Mouse (Mus musculus): ENCODE data around the gene Pkp1. TPM values are rescaled to one million over a fixed set of nuclear protein-coding genes. Genes with fewer than 3 reads are reported as not detected.

Pkp1 gene
- polyA plus RNA-seq, 1 experiment from 2014 or later, result 0.43 TPM

- no peak for DNase-seq (ENCODE audit: low spot score)
- no peaks in the 10 kb centered on the region; the same call in 1 of the 2 replicates for H3K27me3 ChIP-seq (ENCODE audit: control insufficient read depth, insufficient read depth, low read length)
- no peaks in the 10 kb centered on the region for H3K4me1 ChIP-seq (ENCODE audit: control insufficient read depth, insufficient read depth, low read length)
- no peaks in the 10 kb centered on the region for H3K36me3 ChIP-seq (replicated peaks; ENCODE audit: control insufficient read depth, insufficient read depth, low read depth, low read length)
- ATAC-seq (replicated peaks; ENCODE audit: insufficient number of reproducible peaks, low FRiP score, low TSS enrichment, low read depth), result no peak
- no peaks in the 10 kb centered on the region for H3K9me3 ChIP-seq (replicated peaks; ENCODE audit: control insufficient read depth, low read length)
- H3K27ac ChIP-seq (replicated peaks; ENCODE audit: low read depth, low read length), result no peak overlapping the region
- H3K4me2 ChIP-seq (ENCODE audit: low read depth, low read length), result no peak overlapping the region
- no peak overlapping the region for H3K9ac ChIP-seq (replicated peaks; ENCODE audit: low read length)
- 66% methylated on average over 5 of the region's 5 CpGs for WGBS
- no peak overlapping the region for H3K4me3 ChIP-seq (ENCODE audit: low read depth, low read length)
Measured at GRCm38 (mm10) chr1:135861091-135861490, 57.9 kb downstream of the Pkp1 start.

GRCm38 (mm10) chr1:135858533-135858932 is 60.5 kb downstream of the Pkp1 start:
- Histone ChIP-seq H3K9ac (replicated peaks; ENCODE audit: low read length) (no peak overlapping the region), H3K4me2 (ENCODE audit: low read depth, low read length) (no peak overlapping the region), H3K4me1 (ENCODE audit: control insufficient read depth, insufficient read depth, low read length) (no peaks in the 10 kb centered on the region), H3K27ac (replicated peaks; ENCODE audit: low read depth, low read length) (no peak overlapping the region), H3K9me3 (replicated peaks; ENCODE audit: control insufficient read depth, low read length) (no peaks in the 10 kb centered on the region), H3K4me3 (ENCODE audit: low read depth, low read length) (no peak overlapping the region), H3K36me3 (replicated peaks; ENCODE audit: control insufficient read depth, insufficient read depth, low read depth, low read length) (no peaks in the 10 kb centered on the region), H3K27me3 (ENCODE audit: control insufficient read depth, insufficient read depth, low read length) (no peaks in the 10 kb centered on the region; the same call in 1 of the 2 replicates)
- WGBS, result 89% methylated on average over 7 of the region's 7 CpGs
- DNase-seq (ENCODE audit: low spot score), result no peak
- ATAC-seq (replicated peaks; ENCODE audit: insufficient number of reproducible peaks, low FRiP score, low TSS enrichment, low read depth), result no peak

DNA sequence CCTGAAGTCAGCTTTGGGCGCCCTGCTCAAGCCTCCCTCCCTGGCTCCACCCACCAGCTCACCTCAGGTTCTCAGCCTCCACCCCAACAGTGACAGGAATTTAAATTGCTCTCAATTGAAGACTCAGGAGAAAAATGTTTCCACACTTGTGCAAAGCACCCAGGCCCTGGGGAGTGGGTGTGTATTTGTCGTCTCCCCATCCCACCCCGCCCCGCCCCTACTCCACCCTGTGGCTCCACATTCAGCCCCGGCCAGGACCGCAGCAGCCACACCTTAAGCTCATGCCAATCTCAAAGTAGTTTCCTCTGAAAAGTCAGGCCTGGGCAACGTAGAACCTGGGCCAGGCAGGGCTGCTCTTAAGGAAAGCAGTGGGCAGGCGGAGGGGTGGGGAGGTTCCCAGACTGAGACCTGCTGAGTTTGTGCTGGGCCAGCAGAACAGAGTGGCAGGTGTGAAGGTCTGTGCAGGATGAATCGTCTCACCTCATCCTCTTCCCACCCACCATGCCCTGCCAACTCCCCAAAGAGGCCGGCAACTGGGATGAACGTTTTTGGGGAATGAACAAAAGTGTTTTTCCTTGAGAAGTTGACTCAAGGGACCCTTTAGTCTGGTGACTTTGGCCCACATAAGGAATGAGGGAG is 61.8 kb downstream of the Pkp1 start:
- Histone ChIP-seq H3K4me1 (ENCODE audit: control insufficient read depth, insufficient read depth, low read length) (no peaks in the 10 kb centered on the region), H3K4me2 (ENCODE audit: low read depth, low read length) (no peak overlapping the region), H3K36me3 (replicated peaks; ENCODE audit: control insufficient read depth, insufficient read depth, low read depth, low read length) (no peaks in the 10 kb centered on the region), H3K9ac (replicated peaks; ENCODE audit: low read length) (no peak overlapping the region), H3K27me3 (ENCODE audit: control insufficient read depth, insufficient read depth, low read length) (no peaks in the 10 kb centered on the region), H3K27ac (replicated peaks; ENCODE audit: low read depth, low read length) (no peak overlapping the region), H3K9me3 (replicated peaks; ENCODE audit: control insufficient read depth, low read length) (no peaks in the 10 kb centered on the region), H3K4me3 (ENCODE audit: low read depth, low read length) (no peak overlapping the region)
- ATAC-seq (replicated peaks; ENCODE audit: insufficient number of reproducible peaks, low FRiP score, low TSS enrichment, low read depth), result no peak
- 61% methylated on average over 11 of the region's 11 CpGs for WGBS
- DNase-seq (ENCODE audit: low spot score), result no peak

DNA sequence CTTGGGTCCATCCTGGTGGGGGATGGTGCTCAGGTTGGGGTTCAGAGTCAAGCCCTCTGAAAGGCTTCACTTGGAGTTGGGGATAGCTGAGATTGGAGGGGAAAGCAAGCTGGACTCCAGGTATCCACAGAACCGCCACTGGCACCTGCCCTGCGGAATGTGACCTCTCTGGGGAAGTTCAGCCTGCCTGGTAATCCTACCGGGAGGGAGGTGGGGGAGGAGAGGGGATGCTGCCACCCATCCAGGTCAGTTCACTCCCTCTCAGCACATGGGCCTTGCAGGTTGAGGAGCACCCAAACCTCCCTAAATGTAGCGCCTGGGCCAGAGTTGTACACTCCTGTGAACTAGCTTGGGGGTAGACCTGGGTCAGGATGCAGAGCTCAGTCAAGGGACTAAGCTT is 62.9 kb downstream of the Pkp1 start:
- Histone ChIP-seq H3K27me3 (ENCODE audit: control insufficient read depth, insufficient read depth, low read length) (no peaks in the 10 kb centered on the region), H3K9ac (replicated peaks; ENCODE audit: low read length) (no peak overlapping the region), H3K27ac (replicated peaks; ENCODE audit: low read depth, low read length) (no peak overlapping the region), H3K4me1 (ENCODE audit: control insufficient read depth, insufficient read depth, low read length) (no peaks in the 10 kb centered on the region; the same call in 1 of the 2 replicates), H3K36me3 (replicated peaks; ENCODE audit: control insufficient read depth, insufficient read depth, low read depth, low read length) (no peaks in the 10 kb centered on the region), H3K4me2 (ENCODE audit: low read depth, low read length) (no peak overlapping the region), H3K9me3 (replicated peaks; ENCODE audit: control insufficient read depth, low read length) (no peaks in the 10 kb centered on the region), H3K4me3 (ENCODE audit: low read depth, low read length) (no peak overlapping the region)
- ATAC-seq (replicated peaks; ENCODE audit: insufficient number of reproducible peaks, low FRiP score, low TSS enrichment, low read depth) (no peak), DNase-seq (ENCODE audit: low spot score) (no peak)
- 74% methylated on average over 4 of the region's 4 CpGs for WGBS

DNA sequence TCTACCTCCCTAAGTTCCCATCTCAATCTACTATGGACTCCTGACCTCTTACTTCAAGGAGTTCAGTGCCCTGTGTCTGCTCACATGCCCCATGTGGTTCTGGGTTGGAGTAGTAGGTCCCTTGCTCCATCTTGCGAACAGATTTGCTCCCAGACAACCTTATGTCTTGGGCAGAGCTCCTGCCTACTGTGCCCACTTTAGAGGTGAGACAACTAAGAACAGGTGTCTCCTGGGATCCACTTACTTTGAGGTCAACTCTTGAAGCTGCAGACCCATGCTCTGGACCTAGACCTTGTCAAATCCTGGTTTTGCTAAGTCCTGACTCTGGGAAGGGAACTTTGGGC is 63.7 kb downstream of the Pkp1 start:
- Histone ChIP-seq H3K27ac (replicated peaks; ENCODE audit: low read depth, low read length) (no peak overlapping the region), H3K27me3 (ENCODE audit: control insufficient read depth, insufficient read depth, low read length) (no peaks in the 10 kb centered on the region)
- ATAC-seq (replicated peaks; ENCODE audit: insufficient number of reproducible peaks, low FRiP score, low TSS enrichment, low read depth), result no peak

DNA sequence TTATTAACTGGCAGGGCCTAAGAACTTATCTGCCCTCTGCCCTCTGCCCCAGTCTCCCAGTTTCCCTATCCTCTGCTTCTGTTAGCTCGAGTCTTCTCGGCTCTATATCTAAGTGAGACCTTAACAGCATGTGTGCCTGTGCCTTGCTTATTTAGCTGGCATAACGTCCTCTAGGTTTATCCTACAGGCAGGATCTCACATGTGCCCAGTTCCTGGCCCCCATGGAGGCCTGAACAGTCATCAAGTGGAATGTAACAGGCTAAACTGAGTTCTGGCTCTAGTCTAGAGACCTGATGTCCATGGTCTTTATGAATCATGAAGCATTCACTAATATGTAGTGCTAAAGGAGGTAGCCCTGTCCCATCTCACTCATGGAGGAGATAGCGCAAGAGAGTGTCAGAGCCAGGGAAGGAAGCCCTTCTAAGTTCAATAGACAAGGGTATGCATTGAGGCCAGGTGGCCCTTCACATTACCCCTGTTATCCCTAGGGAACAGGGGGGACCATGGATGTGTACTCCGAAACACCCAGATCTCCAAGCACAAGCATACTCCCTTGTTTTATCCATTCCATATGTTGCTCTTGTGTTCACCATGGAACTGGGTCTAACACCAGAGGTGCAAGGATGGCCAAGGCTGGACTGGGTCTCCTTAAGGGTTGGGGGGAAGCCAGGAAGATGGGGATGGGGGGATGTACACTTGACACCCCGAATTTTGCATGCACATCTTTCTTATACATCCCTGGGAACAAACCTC is 64.2 kb downstream of the Pkp1 start:
- ATAC-seq (replicated peaks; ENCODE audit: insufficient number of reproducible peaks, low FRiP score, low TSS enrichment, low read depth) (no peak), DNase-seq (ENCODE audit: low spot score) (no peak)
- H3K4me3 ChIP-seq (ENCODE audit: low read depth, low read length), result no peak overlapping the region
- no peak overlapping the region for H3K27ac ChIP-seq (replicated peaks; ENCODE audit: low read depth, low read length)
- no peaks in the 10 kb centered on the region for H3K9me3 ChIP-seq (replicated peaks; ENCODE audit: control insufficient read depth, low read length)
- H3K36me3 ChIP-seq (replicated peaks; ENCODE audit: control insufficient read depth, insufficient read depth, low read depth, low read length), result no peaks in the 10 kb centered on the region
- H3K4me2 ChIP-seq (ENCODE audit: low read depth, low read length), result no peak overlapping the region
- H3K27me3 ChIP-seq (ENCODE audit: control insufficient read depth, insufficient read depth, low read length), result no peaks in the 10 kb centered on the region
- 81% methylated on average over 6 of the region's 6 CpGs for WGBS
- no peak overlapping the region for H3K9ac ChIP-seq (replicated peaks; ENCODE audit: low read length)
- H3K4me1 ChIP-seq (ENCODE audit: control insufficient read depth, insufficient read depth, low read length), result no peaks in the 10 kb centered on the region; the same call in 1 of the 2 replicates

More for the DNA sequence above, 63.7 kb downstream of the Pkp1 start:
- Histone ChIP-seq H3K4me3 (ENCODE audit: low read depth, low read length) (no peak overlapping the region), H3K4me2 (ENCODE audit: low read depth, low read length) (no peak overlapping the region), H3K36me3 (replicated peaks; ENCODE audit: control insufficient read depth, insufficient read depth, low read depth, low read length) (no peaks in the 10 kb centered on the region), H3K4me1 (ENCODE audit: control insufficient read depth, insufficient read depth, low read length) (no peaks in the 10 kb centered on the region; the same call in 1 of the 2 replicates), H3K9ac (replicated peaks; ENCODE audit: low read length) (no peak overlapping the region), H3K9me3 (replicated peaks; ENCODE audit: control insufficient read depth, low read length) (no peaks in the 10 kb centered on the region)
- no peak for DNase-seq (ENCODE audit: low spot score)
- WGBS, result 100% methylated on average over 1 of the region's 1 CpGs

DNA sequence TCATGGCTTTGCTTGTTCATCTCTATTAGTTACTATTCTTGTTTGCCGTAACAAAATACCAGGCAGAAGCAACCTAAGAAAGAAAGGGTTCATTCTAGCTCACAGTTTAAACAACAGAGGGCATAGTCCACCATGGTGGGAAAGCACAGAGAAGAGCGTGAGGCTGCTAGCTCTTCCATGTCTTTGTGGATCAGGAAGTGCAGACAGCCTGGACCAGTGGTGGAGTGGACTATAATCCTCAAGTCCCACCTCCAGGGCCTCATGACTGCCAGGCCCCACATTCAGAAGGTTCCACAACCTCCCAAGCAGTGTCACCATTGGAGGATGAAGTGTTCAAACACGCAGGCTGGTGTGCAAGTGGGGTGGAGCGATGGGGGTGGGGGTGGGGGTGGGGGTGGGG is 65.8 kb downstream of the Pkp1 start:
- no peaks in the 10 kb centered on the region for H3K9me3 ChIP-seq (replicated peaks; ENCODE audit: control insufficient read depth, low read length)
- H3K4me1 ChIP-seq (ENCODE audit: control insufficient read depth, insufficient read depth, low read length), result no peaks in the 10 kb centered on the region; the same call in 1 of the 2 replicates
- no peak overlapping the region for H3K4me3 ChIP-seq (ENCODE audit: low read depth, low read length)
- H3K9ac ChIP-seq (replicated peaks; ENCODE audit: low read length), result no peak overlapping the region
- H3K27me3 ChIP-seq (ENCODE audit: control insufficient read depth, insufficient read depth, low read length), result no peaks in the 10 kb centered on the region
- no peak for ATAC-seq (replicated peaks; ENCODE audit: insufficient number of reproducible peaks, low FRiP score, low TSS enrichment, low read depth)
- no peak for DNase-seq (ENCODE audit: low spot score)
- WGBS, result 90% methylated on average over 4 of the region's 4 CpGs
- no peak overlapping the region for H3K27ac ChIP-seq (replicated peaks; ENCODE audit: low read depth, low read length)
- no peak overlapping the region for H3K4me2 ChIP-seq (ENCODE audit: low read depth, low read length)
- no peaks in the 10 kb centered on the region for H3K36me3 ChIP-seq (replicated peaks; ENCODE audit: control insufficient read depth, insufficient read depth, low read depth, low read length)

- Histone ChIP-seq H3K9ac (replicated peaks; ENCODE audit: low read length) (no peak overlapping the region), H3K4me2 (ENCODE audit: low read depth, low read length) (no peak overlapping the region), H3K36me3 (replicated peaks; ENCODE audit: control insufficient read depth, insufficient read depth, low read depth, low read length) (no peaks in the 10 kb centered on the region), H3K4me1 (ENCODE audit: control insufficient read depth, insufficient read depth, low read length) (no peaks in the 10 kb centered on the region; the same call in 1 of the 2 replicates), H3K27ac (replicated peaks; ENCODE audit: low read depth, low read length) (no peak overlapping the region), H3K4me3 (ENCODE audit: low read depth, low read length) (no peak overlapping the region), H3K27me3 (ENCODE audit: control insufficient read depth, insufficient read depth, low read length) (no peaks in the 10 kb centered on the region), H3K9me3 (replicated peaks; ENCODE audit: control insufficient read depth, low read length) (no peaks in the 10 kb centered on the region)
- WGBS, result 48% methylated on average over 13 of the region's 13 CpGs
- DNase-seq (ENCODE audit: low spot score), result no peak
- ATAC-seq (replicated peaks; ENCODE audit: insufficient number of reproducible peaks, low FRiP score, low TSS enrichment, low read depth), result no peak
Measured at GRCm38 (mm10) chr1:135852044-135852756, 66.8 kb downstream of the Pkp1 start.

Measured in embryonic facial prominence, embryonic 11.5 days (tissue).